In genomic region chr6:87618021-87618420, GRCm38 (mm10) we compare ENCODE assay signal across 16 mouse cellular contexts.
"Had no signal": no experiment of that assay in that cellular context is flagged by ENCODE, and none has a peak within 500 bp of the region (broad histone marks: within the 10 kb centered on the region; RNA-seq: fewer than 3 reads in every experiment).

No protein-coding gene starts in this region.

- ATAC-seq: intestine, embryonic 16.5 days; liver, postnatal 0 days had no signal

- H3K27ac ChIP-seq: limb, embryonic 12.5 days; limb, embryonic 15.5 days; liver, embryonic 14.5 days had no signal

- H3K9me3 ChIP-seq: limb, embryonic 12.5 days; limb, embryonic 15.5 days had no signal

- H3K36me3 ChIP-seq: limb, embryonic 12.5 days; limb, embryonic 15.5 days had no signal

- DNase-seq: kidney, adult 18-20 months; kidney, adult 9 months; kidney, postnatal 14 days; kidney, postnatal 4 days; left cerebral cortex, postnatal 4 days; liver, postnatal 0 days; midbrain, embryonic 14.5 days; thymus, adult 2 months; thymus, postnatal 14 days; thymus, postnatal 4 days had no signal

- H3K9ac ChIP-seq: limb, embryonic 12.5 days; limb, embryonic 15.5 days; liver, embryonic 14.5 days; liver, postnatal 0 days had no signal

- H3K4me1 ChIP-seq: limb, embryonic 12.5 days had no signal

- H3K27me3 ChIP-seq: limb, embryonic 12.5 days; limb, embryonic 15.5 days had no signal

- H3K4me2 ChIP-seq: limb, embryonic 12.5 days; limb, embryonic 15.5 days; liver, embryonic 11.5 days; midbrain, embryonic 11.5 days had no signal

- H3K4me3 ChIP-seq: limb, embryonic 12.5 days; limb, embryonic 15.5 days had no signal
